Mouse (Mus musculus) adrenal gland, postnatal 10 days (tissue): ENCODE data around the gene Nkain2. TPM values are rescaled to one million over a fixed set of nuclear protein-coding genes. Genes with fewer than 3 reads are reported as not detected.

Experiments
- DNase-seq: peaks from one replicate; pipeline ENCODE4 v3.0.0; 2021; ENCODE audit warnings: mixed read lengths
- total RNA-seq, 2 experiments: library from RNA; stranded (reverse); gene quantifications; 2 replicates each; pipeline ENCODE4 v1.2.3; 2021

Nkain2 gene
- total RNA-seq, 2 experiments from 2014 or later = 0.42 to 0.87 TPM

GRCm38 (mm10) chr10:32576559-32577275 lies 313.5 kb downstream of the Nkain2 start:
- no peak for DNase-seq

GRCm38 (mm10) chr10:32557673-32558072 lies 332.6 kb downstream of the Nkain2 start:
- DNase-seq = no peak

- no peak for DNase-seq
Measured at GRCm38 (mm10) chr10:32536057-32536456, 354.2 kb downstream of the Nkain2 start.

GRCm38 (mm10) chr10:32510821-32511220 lies 379.4 kb downstream of the Nkain2 start:
- no peak for DNase-seq

GRCm38 (mm10) chr10:32494591-32495182 lies 395.6 kb downstream of the Nkain2 start:
- DNase-seq = no peak

- DNase-seq = no peak
Measured at GRCm38 (mm10) chr10:32493600-32493999, 396.7 kb downstream of the Nkain2 start.

GRCm38 (mm10) chr10:32462726-32463125 lies 427.5 kb downstream of the Nkain2 start:
- no peak for DNase-seq

GRCm38 (mm10) chr10:32439932-32440519 lies 450.2 kb downstream of the Nkain2 start:
- no peak for DNase-seq

GRCm38 (mm10) chr10:32414228-32414627 lies 476.0 kb downstream of the Nkain2 start:
- DNase-seq = no peak

GRCm38 (mm10) chr10:32411331-32411730 lies 478.9 kb downstream of the Nkain2 start:
- DNase-seq = no peak

GRCm38 (mm10) chr10:32400961-32401360 lies 489.3 kb downstream of the Nkain2 start:
- no peak for DNase-seq

- no peak for DNase-seq
Measured at GRCm38 (mm10) chr10:32393859-32394521, 496.3 kb downstream of the Nkain2 start.

GRCm38 (mm10) chr10:32393326-32393725 lies 496.9 kb downstream of the Nkain2 start:
- DNase-seq = no peak

GRCm38 (mm10) chr10:32312754-32313153 lies 577.5 kb downstream of the Nkain2 start:
- no peak for DNase-seq

- DNase-seq = no peak
Measured at GRCm38 (mm10) chr10:32301024-32301597, 589.2 kb downstream of the Nkain2 start.

GRCm38 (mm10) chr10:32290487-32290886 lies 599.8 kb downstream of the Nkain2 start:
- DNase-seq = no peak

GRCm38 (mm10) chr10:32283690-32284089 lies 606.6 kb downstream of the Nkain2 start:
- no peak for DNase-seq

GRCm38 (mm10) chr10:32243266-32243882 lies 646.9 kb downstream of the Nkain2 start:
- no peak for DNase-seq

- DNase-seq = no peak
Measured at GRCm38 (mm10) chr10:32241168-32241567, 649.1 kb downstream of the Nkain2 start.

- DNase-seq = no peak
Measured at GRCm38 (mm10) chr10:32182951-32183350, 707.3 kb downstream of the Nkain2 start.

GRCm38 (mm10) chr10:32091354-32091753 lies 798.9 kb downstream of the Nkain2 start:
- no peak for DNase-seq

GRCm38 (mm10) chr10:32060396-32060795 lies 829.9 kb downstream of the Nkain2 start:
- DNase-seq = no peak
